Mouse (Mus musculus) brain, embryonic 14.5 days (tissue): Measurements from ENCODE around the gene Rtn4rl1. TPM values are rescaled to one million over a fixed set of nuclear protein-coding genes. Genes with fewer than 3 reads are reported as not detected.

Source experiments
- DNase-seq: peaks from one replicate; pipeline ENCODE4 v3.0.0-alpha.2; 2011; ENCODE audit warnings: low read depth
- CTCF ChIP-seq: fragments of 200-500 bp; IDR thresholded peaks from 2 replicates; pipeline ENCODE4 v1.5.1; 2012; ENCODE audit warnings: inconsistent platforms, mild to moderate bottlenecking, moderate library complexity, borderline replicate concordance; ENCODE audit not compliant: insufficient read depth, insufficient read length; ENCODE audit errors: extremely low read depth
- POLR2A ChIP-seq: fragments of 200-500 bp; IDR thresholded peaks from 2 replicates; pipeline ENCODE4 v1.6.1; 2012; ENCODE audit warnings: mild to moderate bottlenecking, inconsistent platforms, borderline replicate concordance; ENCODE audit not compliant: poor library complexity, insufficient read depth, insufficient read length, severe bottlenecking; ENCODE audit errors: extremely low read depth
- polyA plus RNA-seq: library from polyadenylated mRNA; depleted of rRNA; stranded (reverse); fragments of >200 nt; gene quantifications from 2 replicates; pipeline ENCODE4 v1.2.3, GENCODE M21; 2012

Gene Rtn4rl1
- polyA plus RNA-seq, 1 experiment: 12.1 TPM

DNA sequence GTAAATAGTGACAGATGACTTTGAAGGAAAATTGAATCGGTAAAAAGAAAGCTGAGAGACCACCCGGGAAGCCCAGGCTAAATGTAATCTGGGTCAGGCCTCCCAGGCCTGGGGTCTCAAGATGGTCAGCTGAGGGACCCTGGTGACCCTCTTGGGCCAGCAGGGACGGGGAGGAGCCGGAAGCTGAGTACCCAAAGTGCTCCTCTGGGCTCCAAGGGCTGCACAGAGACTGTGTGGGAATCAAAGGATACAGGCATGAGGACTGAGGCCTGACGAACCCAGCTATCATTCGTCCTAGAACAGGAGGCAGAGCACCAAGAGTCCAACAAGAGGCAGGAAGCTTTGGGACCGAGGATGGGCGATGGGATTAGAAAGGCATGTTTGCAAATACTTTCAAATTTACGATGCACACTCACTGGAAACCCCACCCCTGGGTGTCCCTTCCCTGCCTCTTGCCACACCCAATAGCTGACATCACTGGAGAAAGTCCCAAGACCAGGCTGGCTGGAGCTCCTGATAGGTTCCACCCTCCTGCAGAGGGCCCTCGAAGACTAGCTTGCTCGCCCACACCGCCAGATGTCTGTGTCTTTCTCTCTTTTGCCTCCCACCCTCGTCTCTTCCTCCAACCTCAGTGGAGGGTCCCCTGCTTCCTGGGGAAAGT lies 60.8 kb downstream of the Rtn4rl1 start:
- no peak for DNase-seq
- TF ChIP-seq CTCF (no peak), POLR2A (no peak)

DNA sequence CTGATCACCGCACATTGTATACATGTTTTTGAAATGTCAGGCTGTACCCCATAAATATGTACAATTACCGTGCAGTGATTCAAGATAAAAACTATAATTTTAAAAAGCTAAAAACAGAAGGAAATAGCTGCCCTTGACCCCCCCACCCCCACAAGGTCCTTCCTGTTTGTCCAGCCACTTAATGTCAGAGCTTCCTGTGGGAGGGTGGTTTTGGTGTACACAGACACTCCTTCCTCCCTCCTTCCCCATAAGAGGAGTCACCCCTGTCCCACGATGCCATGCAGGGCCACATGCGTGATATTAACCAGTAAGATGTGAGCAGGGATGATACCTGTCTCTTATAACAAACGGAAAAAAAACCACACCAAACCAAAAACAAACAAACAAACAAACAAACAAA lies 61.7 kb downstream of the Rtn4rl1 start:
- no peak for DNase-seq
- TF ChIP-seq POLR2A: no peak
- no peak for TF ChIP-seq CTCF

DNA sequence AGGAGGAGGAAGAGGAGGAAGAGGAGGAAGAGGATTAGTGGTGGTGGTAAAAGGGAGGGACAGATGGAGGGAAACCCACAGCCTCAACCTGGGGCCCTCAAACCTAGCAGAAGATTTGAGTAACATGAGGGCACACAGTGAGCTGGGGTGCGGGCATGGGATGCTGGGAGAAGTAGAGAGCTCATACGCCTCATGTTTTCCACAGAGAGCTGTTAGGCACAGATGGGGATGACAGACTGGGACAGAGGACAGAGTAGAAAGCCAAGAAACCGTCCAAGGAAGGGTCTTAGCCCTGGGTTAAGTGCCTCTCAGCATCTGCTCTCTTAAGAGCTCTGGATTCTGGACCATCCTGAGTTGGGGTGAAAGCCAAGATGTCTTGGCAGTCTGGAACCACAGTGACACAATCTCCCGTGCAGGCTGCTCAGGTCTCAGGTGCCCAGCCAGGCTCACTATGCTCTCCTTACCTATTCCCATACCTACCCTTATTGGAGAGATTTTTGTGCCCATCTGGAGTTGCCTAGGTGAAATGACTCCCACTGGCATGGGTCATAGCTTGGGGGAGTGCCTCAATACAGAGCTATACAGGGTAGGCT lies 63.6 kb downstream of the Rtn4rl1 start:
- DNase-seq: no peak
- TF ChIP-seq CTCF (no peak), POLR2A (no peak)

DNA sequence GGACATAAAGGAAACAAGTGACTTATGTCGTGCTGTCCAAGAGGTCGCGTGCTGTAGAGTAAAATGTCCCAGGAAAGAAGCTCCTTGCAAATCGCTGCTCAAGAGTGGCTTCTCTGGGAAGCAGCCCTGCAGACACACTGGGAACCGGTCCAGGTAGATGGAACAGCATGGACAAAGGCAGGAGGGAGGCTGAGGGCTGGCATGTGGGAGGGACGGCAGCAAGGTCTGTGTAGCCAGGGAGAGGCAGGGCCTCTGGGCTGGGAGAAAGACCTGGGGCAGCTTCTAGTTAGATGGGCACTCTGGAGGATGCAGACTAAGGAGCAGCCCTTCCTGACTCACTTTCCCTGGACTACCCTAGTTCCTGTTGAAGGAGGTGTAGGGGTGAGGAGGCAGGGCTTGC lies 65.8 kb downstream of the Rtn4rl1 start:
- no peak for DNase-seq
- no peak for TF ChIP-seq CTCF
- no peak for TF ChIP-seq POLR2A

DNA sequence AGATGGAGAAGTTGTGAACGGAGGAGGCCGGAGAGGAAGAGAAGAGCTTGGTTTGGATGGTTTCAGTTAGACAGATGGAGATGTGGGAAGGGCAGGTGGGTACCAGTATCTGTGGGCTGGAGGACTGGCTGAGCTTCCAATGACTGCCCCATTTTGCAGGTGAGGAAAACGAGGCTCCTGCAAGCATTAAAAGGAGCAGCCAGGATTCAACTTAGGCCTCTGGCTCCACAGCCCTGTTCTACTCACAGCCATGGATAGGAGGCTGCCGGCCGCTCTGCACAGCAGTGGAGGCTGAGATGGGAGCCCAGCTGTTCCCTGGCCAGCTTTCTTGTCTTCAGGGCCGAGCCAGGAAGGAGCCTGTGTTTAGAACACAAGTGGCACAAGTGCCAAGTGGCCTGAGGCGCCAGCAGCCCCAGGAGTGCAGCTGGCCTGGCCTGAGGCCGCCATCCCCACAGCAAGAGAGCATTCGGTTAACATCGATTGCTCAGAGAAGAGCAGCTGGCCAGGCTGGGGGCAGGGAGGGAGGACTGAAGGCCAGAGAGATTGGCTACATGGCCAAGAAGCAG lies 66.5 kb downstream of the Rtn4rl1 start:
- DNase-seq: no peak
- TF ChIP-seq CTCF: no peak
- no peak for TF ChIP-seq POLR2A

DNA sequence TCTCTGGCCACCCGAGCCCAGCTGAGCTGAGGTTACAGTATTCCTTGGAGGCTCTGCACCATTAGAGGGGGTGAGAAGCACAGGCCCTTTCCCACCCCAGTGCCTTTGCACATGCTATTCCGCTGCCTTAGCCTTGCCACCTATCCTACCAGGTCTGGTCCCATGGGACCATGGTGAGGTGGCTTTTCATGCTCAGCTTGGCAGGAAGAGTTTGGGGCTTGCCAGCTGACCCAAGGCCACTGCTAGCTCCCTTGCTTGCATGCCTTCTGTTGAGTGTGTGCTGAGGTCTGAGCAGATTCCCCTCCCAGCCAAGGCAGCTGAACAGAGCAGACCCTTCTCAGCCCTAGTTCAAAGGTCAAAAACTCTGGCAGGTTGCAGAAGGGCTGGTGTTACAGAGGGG lies 67.4 kb downstream of the Rtn4rl1 start:
- no peak for DNase-seq
- TF ChIP-seq CTCF (no peak), POLR2A (no peak)

DNA sequence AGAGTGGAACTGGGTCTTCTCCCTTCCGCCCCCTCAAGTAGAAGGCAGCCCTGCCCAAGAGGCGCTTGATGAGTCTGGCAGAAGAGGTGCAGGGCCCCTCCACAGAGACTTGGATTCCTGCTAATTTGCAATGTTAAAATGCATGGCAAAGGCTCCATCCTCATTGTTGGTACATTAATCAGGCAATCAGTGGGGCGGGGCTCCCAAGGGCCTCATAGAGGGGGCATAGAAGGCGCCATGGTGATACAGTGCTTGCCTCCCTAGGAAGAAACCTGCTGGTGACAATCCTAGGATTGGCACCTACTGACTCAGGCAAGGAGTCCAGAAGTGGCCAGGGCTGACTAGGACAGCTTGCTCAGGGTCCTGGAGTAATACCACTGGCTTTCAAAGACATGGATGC lies 68.1 kb downstream of the Rtn4rl1 start:
- no peak for TF ChIP-seq POLR2A
- no peak for TF ChIP-seq CTCF
- peak; percentile 67 for DNase-seq

DNA sequence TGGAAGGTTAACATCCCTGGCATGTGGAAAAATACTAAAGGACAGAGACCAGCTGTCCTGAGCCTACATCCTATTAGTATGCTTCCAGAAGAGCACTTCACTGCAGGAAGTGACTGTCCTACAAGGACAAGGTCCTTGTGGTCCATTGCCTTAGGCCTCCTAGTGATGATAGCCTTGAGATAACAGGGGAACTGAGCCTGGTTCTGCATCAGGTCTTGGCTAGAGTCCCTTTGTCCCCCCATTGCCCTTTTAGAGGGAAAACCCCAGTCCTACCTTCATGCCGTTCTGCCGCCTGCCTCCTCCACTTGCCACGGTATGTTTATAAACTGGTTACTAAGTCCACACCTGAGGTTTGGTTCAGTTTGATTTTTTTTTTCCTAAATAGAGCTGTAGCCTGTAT lies 68.6 kb downstream of the Rtn4rl1 start:
- DNase-seq: no peak
- TF ChIP-seq POLR2A (no peak), CTCF (no peak)

DNA sequence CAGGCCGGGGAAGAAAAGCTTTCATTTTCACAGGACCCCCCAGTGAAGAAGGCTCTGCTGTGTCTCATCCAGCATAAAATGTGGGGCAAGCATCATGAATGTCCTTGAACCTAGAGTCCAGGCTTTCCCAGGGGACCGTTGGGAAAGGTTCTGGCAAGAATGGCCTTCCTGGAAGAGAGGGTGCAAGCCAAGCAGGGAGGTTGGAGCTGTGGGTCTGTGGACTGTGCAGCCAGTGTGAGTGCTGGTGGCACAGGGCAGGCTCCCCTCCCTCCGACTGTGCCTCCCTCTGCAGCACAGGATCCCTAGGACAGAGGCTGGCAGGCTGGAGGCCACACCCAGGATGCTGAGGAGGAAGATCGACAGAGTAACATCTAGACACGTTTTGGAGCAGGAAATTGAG lies 69.2 kb downstream of the Rtn4rl1 start:
- DNase-seq: no peak
- TF ChIP-seq POLR2A: no peak
- TF ChIP-seq CTCF: no peak

DNA sequence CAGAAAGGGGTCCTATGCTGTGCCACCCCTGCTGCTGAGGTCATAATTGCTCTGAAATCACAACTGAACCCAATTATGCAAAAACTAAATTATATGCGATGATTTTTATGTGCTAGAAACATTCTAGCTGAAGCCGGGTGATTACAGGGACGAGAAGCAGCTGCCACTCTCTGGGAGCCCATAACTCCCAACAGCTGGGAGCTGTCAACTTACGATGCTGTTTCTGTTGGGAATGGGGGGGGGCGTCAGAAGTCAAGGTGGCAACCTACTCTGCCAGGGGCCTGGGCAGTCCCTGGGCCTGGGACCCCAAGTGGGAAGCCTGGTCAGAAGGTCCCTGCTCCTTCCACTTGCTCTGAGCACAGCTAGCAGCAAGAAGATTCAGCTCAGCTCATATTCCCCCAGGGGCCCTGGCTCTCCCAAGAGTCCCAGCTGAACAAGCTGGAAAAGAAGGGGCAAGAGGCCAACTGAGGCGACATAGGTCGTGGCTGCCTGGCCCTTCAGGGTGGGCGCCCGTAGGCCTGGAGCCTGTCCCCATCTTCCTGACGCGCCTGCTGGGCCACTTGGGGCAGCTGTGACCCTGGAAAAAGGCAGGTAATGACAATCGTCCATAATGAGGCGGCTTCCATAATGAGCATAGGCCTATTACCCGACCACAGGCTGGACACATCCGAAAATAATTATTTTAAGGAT lies 69.8 kb downstream of the Rtn4rl1 start:
- TF ChIP-seq POLR2A: no peak
- no peak for DNase-seq

DNA sequence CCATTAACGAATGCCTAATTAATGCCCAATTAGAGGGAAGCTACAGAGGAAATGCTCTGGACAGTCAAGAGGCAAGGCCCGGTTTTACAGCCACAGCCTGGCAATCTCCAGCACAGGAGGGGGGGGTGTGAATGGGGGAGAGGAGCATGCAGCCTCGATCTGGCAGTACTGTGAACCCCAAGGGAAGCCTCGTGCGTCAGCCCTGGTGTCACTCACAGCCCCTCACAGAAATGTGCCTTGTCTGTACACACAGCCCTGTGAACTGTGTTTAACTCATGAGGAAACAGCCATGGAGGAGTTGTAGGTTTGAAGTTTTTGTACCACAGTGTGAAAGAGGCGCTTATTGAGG lies 70.4 kb downstream of the Rtn4rl1 start:
- TF ChIP-seq CTCF: no peak
- TF ChIP-seq POLR2A: no peak
- DNase-seq: peak; percentile 74
